Mouse (Mus musculus): ENCODE data around the gene Nfasc. TPM values are rescaled to one million over a fixed set of nuclear protein-coding genes. Genes with fewer than 3 reads are reported as not detected.

The Nfasc gene
- polyA plus RNA-seq, 1 experiment from 2014 or later = 0.14 TPM

DNA sequence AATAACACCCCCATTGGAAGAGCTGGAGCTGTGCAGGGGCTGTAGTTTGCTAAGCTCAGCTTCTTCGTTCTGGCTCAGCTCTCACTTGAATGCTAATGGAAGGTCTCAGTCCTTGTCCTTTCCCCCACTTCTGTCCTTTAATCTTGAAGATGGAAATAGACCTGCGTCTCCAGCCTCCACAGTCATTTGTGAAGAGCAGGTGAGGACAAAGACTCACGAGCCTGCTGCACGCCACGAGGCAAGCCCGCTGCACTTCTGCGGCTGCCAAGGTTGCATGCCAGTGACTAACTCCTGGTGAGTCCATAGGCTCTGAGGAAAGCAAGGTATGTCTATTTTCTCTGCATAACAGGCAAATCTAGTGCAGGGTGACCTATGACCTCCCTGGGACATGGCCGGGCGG is 88.4 kb downstream of the Nfasc start:
- Histone ChIP-seq H3K27me3 (replicated peaks; ENCODE audit: control insufficient read depth, insufficient read depth, low read length) (no peaks in the 10 kb centered on the region; the same call in 1 of the 2 replicates), H3K27ac (ENCODE audit: low read depth, low read length) (no peak overlapping the region), H3K9me3 (ENCODE audit: control insufficient read depth, low read length) (no peaks in the 10 kb centered on the region), H3K4me2 (no peak overlapping the region), H3K9ac (ENCODE audit: low read depth, low read length) (no peak overlapping the region), H3K36me3 (ENCODE audit: control insufficient read depth, insufficient read depth, low read length) (no peaks in the 10 kb centered on the region), H3K4me1 (replicated peaks; ENCODE audit: control insufficient read depth, insufficient read depth, low read length) (no peaks in the 10 kb centered on the region), H3K4me3 (ENCODE audit: low read depth, low read length) (no peak overlapping the region)
- 85% methylated on average over 9 of the region's 9 CpGs for WGBS
- ATAC-seq (replicated peaks; ENCODE audit: low FRiP score) = no peak
- DNase-seq (ENCODE audit: low spot score) = no peak

DNA sequence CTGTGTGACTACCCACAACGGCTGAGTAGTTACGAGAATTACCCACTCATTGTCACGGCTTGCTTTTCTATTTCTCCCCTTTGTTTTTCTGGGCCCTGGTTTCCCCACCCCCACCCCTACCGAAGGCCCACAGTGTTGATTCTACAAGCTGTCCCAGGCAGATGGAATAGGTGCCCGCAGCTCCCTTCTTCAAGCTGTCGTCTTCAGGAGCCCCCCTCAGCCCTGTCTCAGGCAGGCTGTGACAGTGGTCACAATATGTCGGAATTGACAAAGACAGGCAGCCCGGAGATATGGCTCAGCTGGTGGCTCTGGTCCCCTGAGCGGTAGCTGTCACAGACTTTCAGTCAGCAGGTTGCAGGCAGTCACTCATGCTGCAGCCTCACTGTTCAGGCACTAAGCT is 90.9 kb downstream of the Nfasc start:
- Histone ChIP-seq H3K4me1 (replicated peaks; ENCODE audit: control insufficient read depth, insufficient read depth, low read length) (no peaks in the 10 kb centered on the region), H3K9me3 (ENCODE audit: control insufficient read depth, low read length) (no peaks in the 10 kb centered on the region), H3K36me3 (ENCODE audit: control insufficient read depth, insufficient read depth, low read length) (no peaks in the 10 kb centered on the region), H3K4me2 (no peak overlapping the region), H3K27me3 (replicated peaks; ENCODE audit: control insufficient read depth, insufficient read depth, low read length) (no peaks in the 10 kb centered on the region; the same call in 1 of the 2 replicates), H3K9ac (ENCODE audit: low read depth, low read length) (no peak overlapping the region), H3K4me3 (ENCODE audit: low read depth, low read length) (no peak overlapping the region), H3K27ac (ENCODE audit: low read depth, low read length) (no peak overlapping the region)
- no peak for DNase-seq (ENCODE audit: low spot score)
- ATAC-seq (replicated peaks; ENCODE audit: low FRiP score) = no peak
- 70% methylated on average over 9 of the region's 9 CpGs for WGBS

DNA sequence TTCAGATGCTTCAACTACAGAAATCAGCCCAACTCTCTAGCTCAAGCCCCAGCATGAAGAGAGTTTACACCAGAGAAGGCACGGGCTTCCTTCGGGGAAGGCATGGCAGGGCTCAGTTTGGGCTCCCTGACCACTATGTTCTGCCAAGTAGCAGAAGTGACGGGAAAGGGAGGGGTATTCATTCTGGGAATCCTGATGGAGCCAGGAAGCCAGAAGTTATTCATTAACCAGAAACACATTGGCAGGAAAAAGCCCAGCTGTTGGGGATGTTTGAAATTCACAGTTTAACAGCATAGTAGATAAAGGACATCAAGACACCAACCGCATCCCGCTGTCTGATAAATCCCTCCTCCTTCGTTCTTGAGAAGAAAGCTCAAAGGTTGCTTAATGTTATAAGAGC is 93.6 kb downstream of the Nfasc start:
- Histone ChIP-seq H3K9ac (ENCODE audit: low read depth, low read length) (no peak overlapping the region), H3K9me3 (ENCODE audit: control insufficient read depth, low read length) (no peaks in the 10 kb centered on the region), H3K4me1 (replicated peaks; ENCODE audit: control insufficient read depth, insufficient read depth, low read length) (no peaks in the 10 kb centered on the region), H3K27ac (ENCODE audit: low read depth, low read length) (no peak overlapping the region), H3K36me3 (ENCODE audit: control insufficient read depth, insufficient read depth, low read length) (no peaks in the 10 kb centered on the region), H3K4me3 (ENCODE audit: low read depth, low read length) (no peak overlapping the region), H3K27me3 (replicated peaks; ENCODE audit: control insufficient read depth, insufficient read depth, low read length) (no peaks in the 10 kb centered on the region; the same call in 1 of the 2 replicates), H3K4me2 (no peak overlapping the region)
- WGBS = 54% methylated on average over 6 of the region's 6 CpGs
- no peak for ATAC-seq (replicated peaks; ENCODE audit: low FRiP score)
- no peak for DNase-seq (ENCODE audit: low spot score)

DNA sequence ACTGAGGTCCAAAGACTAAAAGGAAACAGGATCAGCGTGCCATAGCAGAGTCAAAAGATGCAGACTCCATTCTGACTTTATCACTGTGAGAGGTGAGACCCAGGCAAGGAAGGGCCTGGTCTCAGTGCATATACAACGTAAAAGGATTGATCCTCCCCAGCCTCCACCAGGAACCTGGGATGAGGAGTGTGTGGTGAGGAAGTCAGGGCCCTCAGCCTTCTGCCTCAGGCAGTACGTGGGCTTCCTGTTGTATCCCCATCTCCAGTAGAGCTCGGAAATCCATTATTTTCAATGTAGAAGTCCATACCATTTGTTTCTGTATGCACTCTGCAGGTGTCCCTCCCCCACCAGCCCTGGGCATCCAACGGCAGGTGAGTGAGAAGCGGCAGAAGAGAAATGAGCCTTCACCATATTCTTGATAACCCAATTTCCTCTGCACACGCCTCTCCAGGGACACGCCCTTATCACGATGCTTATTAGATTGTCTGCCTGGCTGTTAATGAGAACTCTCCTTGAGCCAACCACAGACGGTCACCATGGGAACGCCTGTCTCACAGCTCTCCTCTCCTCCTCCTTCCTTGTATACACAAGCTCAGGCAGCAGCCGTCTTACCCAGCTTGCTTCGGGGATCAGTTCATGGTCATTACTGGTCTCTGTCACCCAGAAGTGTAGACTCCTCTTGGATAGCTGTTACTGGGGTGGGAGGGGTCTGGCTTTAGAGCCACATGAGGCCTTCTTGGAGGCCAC is 100.4 kb downstream of the Nfasc start:
- Histone ChIP-seq H3K9ac (ENCODE audit: low read depth, low read length) (no peak overlapping the region), H3K9me3 (ENCODE audit: control insufficient read depth, low read length) (no peaks in the 10 kb centered on the region), H3K4me1 (replicated peaks; ENCODE audit: control insufficient read depth, insufficient read depth, low read length) (no peaks in the 10 kb centered on the region), H3K36me3 (ENCODE audit: control insufficient read depth, insufficient read depth, low read length) (no peaks in the 10 kb centered on the region), H3K4me3 (ENCODE audit: low read depth, low read length) (no peak overlapping the region), H3K27me3 (replicated peaks; ENCODE audit: control insufficient read depth, insufficient read depth, low read length) (peaks cover 4% of the 10 kb centered on the region; the same call in 1 of the 2 replicates), H3K4me2 (no peak overlapping the region), H3K27ac (ENCODE audit: low read depth, low read length) (no peak overlapping the region)
- DNase-seq (ENCODE audit: low spot score) = no peak
- 50% methylated on average over 13 of the region's 13 CpGs for WGBS
- no peak for ATAC-seq (replicated peaks; ENCODE audit: low FRiP score)

DNA sequence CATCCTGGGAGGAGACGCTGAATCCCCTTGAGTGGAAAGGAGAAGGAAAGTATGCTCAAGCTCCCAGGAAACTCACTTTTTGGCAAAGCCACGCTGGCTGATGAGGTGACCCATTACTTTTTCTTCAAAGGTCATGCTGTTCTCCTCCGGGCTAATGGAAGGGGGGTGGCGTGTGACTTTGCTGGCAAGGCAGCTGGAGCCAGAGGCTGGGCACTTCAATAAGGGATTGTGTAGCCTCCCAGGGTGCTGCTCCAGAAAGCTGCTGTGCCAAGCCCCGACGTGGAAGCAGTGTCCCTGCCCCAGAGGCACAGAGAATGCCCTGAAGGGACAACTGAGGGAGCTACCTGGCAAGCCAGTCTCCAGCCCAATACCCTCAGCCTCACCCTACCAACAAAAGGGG is 101.3 kb downstream of the Nfasc start:
- 77% methylated on average over 6 of the region's 6 CpGs for WGBS
- Histone ChIP-seq H3K36me3 (ENCODE audit: control insufficient read depth, insufficient read depth, low read length) (no peaks in the 10 kb centered on the region), H3K4me2 (no peak overlapping the region), H3K4me1 (replicated peaks; ENCODE audit: control insufficient read depth, insufficient read depth, low read length) (no peaks in the 10 kb centered on the region), H3K27ac (ENCODE audit: low read depth, low read length) (no peak overlapping the region), H3K9me3 (ENCODE audit: control insufficient read depth, low read length) (no peaks in the 10 kb centered on the region), H3K9ac (ENCODE audit: low read depth, low read length) (no peak overlapping the region), H3K4me3 (ENCODE audit: low read depth, low read length) (no peak overlapping the region), H3K27me3 (replicated peaks; ENCODE audit: control insufficient read depth, insufficient read depth, low read length) (peaks cover 4% of the 10 kb centered on the region; the same call in 1 of the 2 replicates)
- DNase-seq (ENCODE audit: low spot score) (no peak), ATAC-seq (replicated peaks; ENCODE audit: low FRiP score) (no peak)

DNA sequence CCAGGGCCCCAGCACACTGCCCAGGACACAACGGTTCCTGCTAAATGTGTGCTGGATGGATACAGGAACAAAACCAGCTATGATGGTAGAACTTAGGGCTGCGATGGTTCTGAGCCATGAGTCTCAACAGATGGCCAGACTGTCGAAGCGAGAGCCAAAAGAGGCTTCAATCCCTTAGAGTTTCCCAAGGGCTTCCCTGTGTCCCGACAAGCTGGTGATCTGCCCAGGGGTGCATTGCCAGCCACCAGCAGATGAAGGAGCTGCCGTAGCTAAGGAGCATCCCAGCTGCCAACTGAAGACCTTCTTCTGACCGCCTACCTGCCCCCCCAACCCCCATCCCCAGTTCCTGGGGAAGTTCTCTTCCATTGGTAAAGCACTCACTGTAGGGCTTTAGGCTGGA is 104.3 kb downstream of the Nfasc start:
- H3K9ac ChIP-seq (ENCODE audit: low read depth, low read length) = no peak overlapping the region
- no peaks in the 10 kb centered on the region for H3K36me3 ChIP-seq (ENCODE audit: control insufficient read depth, insufficient read depth, low read length)
- H3K4me1 ChIP-seq (replicated peaks; ENCODE audit: control insufficient read depth, insufficient read depth, low read length) = no peaks in the 10 kb centered on the region
- ATAC-seq (replicated peaks; ENCODE audit: low FRiP score) (no peak), DNase-seq (ENCODE audit: low spot score) (no peak)
- 76% methylated on average over 7 of the region's 7 CpGs for WGBS
- H3K9me3 ChIP-seq (ENCODE audit: control insufficient read depth, low read length) = no peaks in the 10 kb centered on the region
- H3K27ac ChIP-seq (ENCODE audit: low read depth, low read length) = no peak overlapping the region
- peaks cover 4% of the 10 kb centered on the region; the same call in 1 of the 2 replicates for H3K27me3 ChIP-seq (replicated peaks; ENCODE audit: control insufficient read depth, insufficient read depth, low read length)
- H3K4me2 ChIP-seq = no peak overlapping the region
- no peak overlapping the region for H3K4me3 ChIP-seq (ENCODE audit: low read depth, low read length)

DNA sequence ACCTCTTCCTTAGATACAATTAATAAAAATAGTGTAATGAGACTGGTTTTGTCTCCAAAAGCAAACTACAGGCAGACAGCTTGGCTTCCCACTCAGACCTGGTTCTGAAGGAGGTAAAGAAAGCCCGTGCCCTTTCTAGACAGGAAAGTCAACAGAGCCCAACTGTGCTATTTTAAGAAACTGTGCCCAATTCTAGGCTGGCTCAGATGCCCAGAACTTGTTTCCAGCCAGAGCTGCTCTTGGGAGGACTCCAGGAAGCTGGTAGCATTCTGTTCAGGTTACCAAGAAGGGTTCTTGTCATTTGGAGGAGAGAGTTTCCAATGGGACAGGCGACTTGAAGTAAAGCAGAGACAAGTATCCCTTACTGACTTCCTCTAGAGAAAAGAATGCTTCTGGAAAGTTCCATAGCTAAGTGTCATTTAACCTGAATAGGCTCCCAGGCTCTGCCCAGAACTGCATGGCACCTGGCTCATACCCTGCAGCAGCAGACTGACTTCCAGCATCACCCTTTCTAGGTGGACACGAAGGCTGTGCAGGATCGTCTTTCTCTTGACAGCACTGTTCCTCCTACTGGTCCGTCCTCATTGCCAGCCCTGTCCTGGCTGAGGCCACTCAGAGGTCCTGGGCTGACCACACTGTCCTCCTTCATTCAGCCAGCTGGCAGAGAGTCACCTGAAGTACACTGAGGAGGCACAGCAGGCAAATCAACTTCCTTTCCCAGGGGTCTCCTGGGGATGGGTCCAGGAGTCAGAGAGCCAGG is 111.8 kb downstream of the Nfasc start:
- 71% methylated on average over 5 of the region's 5 CpGs for WGBS
- H3K27ac ChIP-seq (ENCODE audit: low read depth, low read length) = no peak overlapping the region
- ATAC-seq (replicated peaks; ENCODE audit: low FRiP score) = no peak
- no peak overlapping the region for H3K4me2 ChIP-seq
- no peaks in the 10 kb centered on the region for H3K4me1 ChIP-seq (replicated peaks; ENCODE audit: control insufficient read depth, insufficient read depth, low read length)
- no peak for DNase-seq (ENCODE audit: low spot score)
- H3K9me3 ChIP-seq (ENCODE audit: control insufficient read depth, low read length) = no peaks in the 10 kb centered on the region
- H3K36me3 ChIP-seq (ENCODE audit: control insufficient read depth, insufficient read depth, low read length) = no peaks in the 10 kb centered on the region
- H3K9ac ChIP-seq (ENCODE audit: low read depth, low read length) = no peak overlapping the region
- H3K27me3 ChIP-seq (replicated peaks; ENCODE audit: control insufficient read depth, insufficient read depth, low read length) = no peaks in the 10 kb centered on the region; the same call in none of the 2 replicates
- no peak overlapping the region for H3K4me3 ChIP-seq (ENCODE audit: low read depth, low read length)

DNA sequence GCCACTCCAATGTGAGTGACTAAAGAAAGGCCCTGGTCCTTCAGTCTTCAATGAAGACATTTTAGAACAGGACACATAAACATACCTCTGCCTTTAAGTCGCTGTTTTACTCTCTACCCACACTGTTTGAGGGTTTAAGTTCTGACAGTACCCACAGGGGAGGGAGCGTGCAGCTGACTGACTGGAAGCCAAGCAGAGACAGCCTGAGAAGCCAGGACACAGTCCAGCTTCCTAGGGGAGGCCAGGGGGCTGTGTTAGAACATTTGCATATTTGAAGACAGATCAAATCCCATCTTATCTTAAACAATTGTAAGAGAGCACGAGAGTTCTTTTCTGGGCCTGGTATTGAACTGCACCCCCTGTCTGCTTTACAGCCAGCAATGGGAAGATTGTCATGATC is 113.0 kb downstream of the Nfasc start:
- 54% methylated on average over 3 of the region's 3 CpGs for WGBS
- Histone ChIP-seq H3K36me3 (ENCODE audit: control insufficient read depth, insufficient read depth, low read length) (no peaks in the 10 kb centered on the region), H3K9me3 (ENCODE audit: control insufficient read depth, low read length) (no peaks in the 10 kb centered on the region), H3K4me1 (replicated peaks; ENCODE audit: control insufficient read depth, insufficient read depth, low read length) (no peaks in the 10 kb centered on the region), H3K4me2 (no peak overlapping the region), H3K9ac (ENCODE audit: low read depth, low read length) (no peak overlapping the region), H3K4me3 (ENCODE audit: low read depth, low read length) (no peak overlapping the region), H3K27ac (ENCODE audit: low read depth, low read length) (no peak overlapping the region), H3K27me3 (replicated peaks; ENCODE audit: control insufficient read depth, insufficient read depth, low read length) (no peaks in the 10 kb centered on the region; the same call in 1 of the 2 replicates)
- DNase-seq (ENCODE audit: low spot score) (no peak), ATAC-seq (replicated peaks; ENCODE audit: low FRiP score) (no peak)
